Mouse (Mus musculus): ENCODE data around the gene Gigyf1. TPM values are rescaled to one million over a fixed set of nuclear protein-coding genes. Genes with fewer than 3 reads are reported as not detected.

Gigyf1 gene
- polyA plus RNA-seq, 1 experiment from 2014 or later: 19.4 TPM

GRCm38 (mm10) chr5:137524251-137524515, 5.8 kb downstream of the Gigyf1 start:
- ATAC-seq: no peak
- no peak overlapping the region for H3K4me2 ChIP-seq (ENCODE audit: low read length)
- H3K9me3 ChIP-seq (replicated peaks; ENCODE audit: control insufficient read depth, low read length, poor library complexity, severe bottlenecking): no peaks in the 10 kb centered on the region
- H3K4me1 ChIP-seq (ENCODE audit: control insufficient read depth, insufficient read depth, low read length): peaks cover 6% of the 10 kb centered on the region; the same call in 1 of the 2 replicates
- no peak overlapping the region for H3K4me3 ChIP-seq (ENCODE audit: low read depth, low read length)
- no peak overlapping the region for H3K9ac ChIP-seq (ENCODE audit: low read depth, low read length)
- H3K36me3 ChIP-seq (ENCODE audit: control insufficient read depth, insufficient read depth, low read length): peaks cover 73% of the 10 kb centered on the region
- 84% methylated on average over 8 of the region's 8 CpGs for WGBS
- H3K27me3 ChIP-seq (ENCODE audit: control insufficient read depth, insufficient read depth, low read depth, low read length): no peaks in the 10 kb centered on the region
- no peak overlapping the region for H3K27ac ChIP-seq (ENCODE audit: low read length)

- peak overlapping the region; percentile 33; the same call in 1 of the 2 replicates for H3K27ac ChIP-seq (ENCODE audit: low read length)
- no peak overlapping the region for H3K4me2 ChIP-seq (ENCODE audit: low read length)
- ATAC-seq: no peak
- no peak overlapping the region for H3K4me3 ChIP-seq (ENCODE audit: low read depth, low read length)
- no peak overlapping the region for H3K9ac ChIP-seq (ENCODE audit: low read depth, low read length)
- peaks cover 72% of the 10 kb centered on the region for H3K36me3 ChIP-seq (ENCODE audit: control insufficient read depth, insufficient read depth, low read length)
- WGBS: 88% methylated on average over 13 of the region's 13 CpGs
- no peaks in the 10 kb centered on the region for H3K27me3 ChIP-seq (ENCODE audit: control insufficient read depth, insufficient read depth, low read depth, low read length)
- no peaks in the 10 kb centered on the region for H3K9me3 ChIP-seq (replicated peaks; ENCODE audit: control insufficient read depth, low read length, poor library complexity, severe bottlenecking)
- peaks cover 10% of the 10 kb centered on the region for H3K4me1 ChIP-seq (ENCODE audit: control insufficient read depth, insufficient read depth, low read length)
These were observed 6.3 kb downstream of the Gigyf1 start for GRCm38 (mm10) chr5:137524671-137525070.

- no peak overlapping the region for H3K4me2 ChIP-seq (ENCODE audit: low read length)
- H3K4me3 ChIP-seq (ENCODE audit: low read depth, low read length): no peak overlapping the region
- H3K27ac ChIP-seq (ENCODE audit: low read length): 0 out of 2 replicates have a peak overlapping the region, but pooled peaks have one; percentile 23
- no peak for ATAC-seq
- no peak overlapping the region for H3K9ac ChIP-seq (ENCODE audit: low read depth, low read length)
- no peaks in the 10 kb centered on the region for H3K9me3 ChIP-seq (replicated peaks; ENCODE audit: control insufficient read depth, low read length, poor library complexity, severe bottlenecking)
- H3K4me1 ChIP-seq (ENCODE audit: control insufficient read depth, insufficient read depth, low read length): peaks cover 18% of the 10 kb centered on the region
- H3K36me3 ChIP-seq (ENCODE audit: control insufficient read depth, insufficient read depth, low read length): peaks cover 69% of the 10 kb centered on the region
- 72% methylated on average over 16 of the region's 16 CpGs for WGBS
- H3K27me3 ChIP-seq (ENCODE audit: control insufficient read depth, insufficient read depth, low read depth, low read length): no peaks in the 10 kb centered on the region
These were observed 7.2 kb downstream of the Gigyf1 start for GRCm38 (mm10) chr5:137525511-137525910.

GRCm38 (mm10) chr5:137526192-137526936, 8.0 kb downstream of the Gigyf1 start:
- Histone ChIP-seq H3K36me3 (ENCODE audit: control insufficient read depth, insufficient read depth, low read length) (peaks cover 64% of the 10 kb centered on the region), H3K9me3 (replicated peaks; ENCODE audit: control insufficient read depth, low read length, poor library complexity, severe bottlenecking) (no peaks in the 10 kb centered on the region), H3K27ac (ENCODE audit: low read length) (peak overlapping the region; percentile 69), H3K9ac (ENCODE audit: low read depth, low read length) (0 out of 2 replicates have a peak overlapping the region, but pooled peaks have one; percentile 30), H3K4me1 (ENCODE audit: control insufficient read depth, insufficient read depth, low read length) (peaks cover 18% of the 10 kb centered on the region), H3K4me3 (ENCODE audit: low read depth, low read length) (no peak overlapping the region), H3K4me2 (ENCODE audit: low read length) (no peak overlapping the region), H3K27me3 (ENCODE audit: control insufficient read depth, insufficient read depth, low read depth, low read length) (no peaks in the 10 kb centered on the region)
- WGBS: 40% methylated on average over 16 of the region's 16 CpGs
- ATAC-seq: no peak

- no peak for ATAC-seq
- peaks cover 53% of the 10 kb centered on the region for H3K36me3 ChIP-seq (ENCODE audit: control insufficient read depth, insufficient read depth, low read length)
- H3K4me1 ChIP-seq (ENCODE audit: control insufficient read depth, insufficient read depth, low read length): peaks cover 18% of the 10 kb centered on the region
- H3K4me3 ChIP-seq (ENCODE audit: low read depth, low read length): no peak overlapping the region
- H3K9me3 ChIP-seq (replicated peaks; ENCODE audit: control insufficient read depth, low read length, poor library complexity, severe bottlenecking): no peaks in the 10 kb centered on the region
- H3K27me3 ChIP-seq (ENCODE audit: control insufficient read depth, insufficient read depth, low read depth, low read length): no peaks in the 10 kb centered on the region
- H3K4me2 ChIP-seq (ENCODE audit: low read length): no peak overlapping the region
- peak overlapping the region; percentile 14; the same call in 1 of the 2 replicates for H3K9ac ChIP-seq (ENCODE audit: low read depth, low read length)
- H3K27ac ChIP-seq (ENCODE audit: low read length): peak overlapping the region; percentile 33; the same call in 1 of the 2 replicates
- WGBS: 27% methylated on average over 1 of the region's 1 CpGs
These were observed 9.1 kb downstream of the Gigyf1 start for GRCm38 (mm10) chr5:137527413-137527812.

- H3K27me3 ChIP-seq (ENCODE audit: control insufficient read depth, insufficient read depth, low read depth, low read length): no peaks in the 10 kb centered on the region
- no peak overlapping the region for H3K9ac ChIP-seq (ENCODE audit: low read depth, low read length)
- peaks cover 18% of the 10 kb centered on the region for H3K4me1 ChIP-seq (ENCODE audit: control insufficient read depth, insufficient read depth, low read length)
- no peak overlapping the region for H3K4me3 ChIP-seq (ENCODE audit: low read depth, low read length)
- peaks cover 43% of the 10 kb centered on the region for H3K36me3 ChIP-seq (ENCODE audit: control insufficient read depth, insufficient read depth, low read length)
- H3K27ac ChIP-seq (ENCODE audit: low read length): peak overlapping the region; percentile 39; the same call in 1 of the 2 replicates
- ATAC-seq: no peak
- 82% methylated on average over 22 of the region's 22 CpGs for WGBS
- H3K9me3 ChIP-seq (replicated peaks; ENCODE audit: control insufficient read depth, low read length, poor library complexity, severe bottlenecking): no peaks in the 10 kb centered on the region
- H3K4me2 ChIP-seq (ENCODE audit: low read length): no peak overlapping the region
These were observed 10.1 kb downstream of the Gigyf1 start for GRCm38 (mm10) chr5:137528247-137528968.

- peaks cover 36% of the 10 kb centered on the region for H3K36me3 ChIP-seq (ENCODE audit: control insufficient read depth, insufficient read depth, low read length)
- H3K27ac ChIP-seq (ENCODE audit: low read length): peak overlapping the region; percentile 99
- ATAC-seq: no peak
- H3K9ac ChIP-seq (ENCODE audit: low read depth, low read length): peak overlapping the region; percentile 100
- H3K4me2 ChIP-seq (ENCODE audit: low read length): peak overlapping the region; percentile 90
- WGBS: 74% methylated on average over 15 of the region's 15 CpGs
- H3K27me3 ChIP-seq (ENCODE audit: control insufficient read depth, insufficient read depth, low read depth, low read length): no peaks in the 10 kb centered on the region
- peaks cover 21% of the 10 kb centered on the region for H3K4me1 ChIP-seq (ENCODE audit: control insufficient read depth, insufficient read depth, low read length)
- H3K4me3 ChIP-seq (ENCODE audit: low read depth, low read length): no peak overlapping the region
- no peaks in the 10 kb centered on the region for H3K9me3 ChIP-seq (replicated peaks; ENCODE audit: control insufficient read depth, low read length, poor library complexity, severe bottlenecking)
These were observed 11.1 kb downstream of the Gigyf1 start for GRCm38 (mm10) chr5:137529221-137529995.

- no peak for ATAC-seq
These were observed 11.7 kb downstream of the Gigyf1 start for GRCm38 (mm10) chr5:137530075-137530474.

More at GRCm38 (mm10) chr5:137530075-137530474, 11.7 kb downstream of the Gigyf1 start:
- H3K27ac ChIP-seq (ENCODE audit: low read length): peak overlapping the region; percentile 99
- 60% methylated on average over 8 of the region's 8 CpGs for WGBS
- H3K9me3 ChIP-seq (replicated peaks; ENCODE audit: control insufficient read depth, low read length, poor library complexity, severe bottlenecking): no peaks in the 10 kb centered on the region
- H3K9ac ChIP-seq (ENCODE audit: low read depth, low read length): peak overlapping the region; percentile 100
- H3K27me3 ChIP-seq (ENCODE audit: control insufficient read depth, insufficient read depth, low read depth, low read length): no peaks in the 10 kb centered on the region
- peak overlapping the region; percentile 90 for H3K4me2 ChIP-seq (ENCODE audit: low read length)
- H3K4me1 ChIP-seq (ENCODE audit: control insufficient read depth, insufficient read depth, low read length): peaks cover 21% of the 10 kb centered on the region
- H3K4me3 ChIP-seq (ENCODE audit: low read depth, low read length): peak overlapping the region; percentile 96
- H3K36me3 ChIP-seq (ENCODE audit: control insufficient read depth, insufficient read depth, low read length): peaks cover 29% of the 10 kb centered on the region

Measured in midbrain, embryonic 16.5 days (tissue).